Mouse (Mus musculus) hindbrain, embryonic 14.5 days (tissue): ENCODE measurements at regions not wholly inside any gene's neighbourhood (a gene's known extent, or its start where the extent isn't known, plus 50 kb on each side); places are given as distances from the start of the nearest gene placed in this dataset.

ENCODE experiments used
- ATAC-seq: fragments of 200-750 bp; cut with Nextera tagmentation; 2 replicates; pipeline ENCODE4 v1.8.0; 2017; ENCODE audit warnings: moderate number of reproducible peaks, mild to moderate bottlenecking, moderate TSS enrichment, moderate library complexity; ENCODE audit not compliant: low FRiP score
- DNase-seq: peaks from one replicate; pipeline ENCODE4 v3.0.0-alpha.2; 2015; ENCODE audit warnings: low spot score
- H3K27ac ChIP-seq: fragments of 300-500 bp; sonication (generic); 2 replicates; pipeline ENCODE4 v1.5.1; 2014; ENCODE audit warnings: mild to moderate bottlenecking, moderate library complexity
- H3K27me3 ChIP-seq: fragments of 300-500 bp; sonication (generic); 2 replicates; pipeline ENCODE4 v1.6.1; 2014; ENCODE audit warnings: mild to moderate bottlenecking, low read length, mixed read lengths; ENCODE audit not compliant: control insufficient read depth, insufficient read depth
- H3K36me3 ChIP-seq: fragments of 300-500 bp; sonication (generic); replicated peaks from 2 replicates; pipeline ENCODE4 v1.6.1; 2014; ENCODE audit not compliant: control insufficient read depth, insufficient read depth
- H3K4me1 ChIP-seq: fragments of 300-500 bp; sonication (generic); replicated peaks from 2 replicates; pipeline ENCODE4 v1.6.1; 2014; ENCODE audit warnings: antibody characterized with exemption, low read length, mixed read lengths; ENCODE audit not compliant: control insufficient read depth, insufficient read depth
- H3K4me2 ChIP-seq: fragments of 300-500 bp; sonication (generic); replicated peaks from 2 replicates; pipeline ENCODE4 v1.6.1; 2014; ENCODE audit warnings: mild to moderate bottlenecking, moderate library complexity
- H3K4me3 ChIP-seq: fragments of 300-500 bp; sonication (generic); replicated peaks from 2 replicates; pipeline ENCODE4 v1.5.1; 2014; ENCODE audit warnings: mild to moderate bottlenecking, low read length
- H3K9ac ChIP-seq: fragments of 300-500 bp; sonication (generic); 2 replicates; pipeline ENCODE4 v1.6.1; 2014
- H3K9me3 ChIP-seq: fragments of 300-500 bp; sonication (generic); 2 replicates; pipeline ENCODE4 v1.6.1; 2016; ENCODE audit warnings: low read length; ENCODE audit not compliant: control insufficient read depth
- WGBS: fragments of 180-500 bp; shearing (Covaris S2); extraction: QIAGEN DNeasy Blood & Tissue Kit; methylation state at CpG from one replicate; pipeline ENCODE4 v1.1.7; 2014; 5-methylcytosine and 5-hydroxymethylcytosine counted together

- H3K9ac ChIP-seq: no peak overlapping the region
- H3K27me3 ChIP-seq: no peaks in the 10 kb centered on the region
- H3K9me3 ChIP-seq: no peaks in the 10 kb centered on the region
- no peaks in the 10 kb centered on the region for H3K4me1 ChIP-seq
- no peak overlapping the region for H3K4me3 ChIP-seq
- ATAC-seq: no peak
- WGBS: 92% methylated on average over 1 of the region's 1 CpGs
- H3K4me2 ChIP-seq: no peak overlapping the region
- no peak for DNase-seq
- H3K36me3 ChIP-seq: no peaks in the 10 kb centered on the region
- H3K27ac ChIP-seq: no peak overlapping the region
Measured at GRCm38 (mm10) chr14:80374290-80374689, 390.4 kb downstream of the Olfm4 start.

GRCm38 (mm10) chr14:80377064-80377463, 393.2 kb downstream of the Olfm4 start:
- Histone ChIP-seq H3K27ac (no peak overlapping the region), H3K4me2 (no peak overlapping the region), H3K27me3 (no peaks in the 10 kb centered on the region), H3K9ac (no peak overlapping the region), H3K4me1 (no peaks in the 10 kb centered on the region), H3K36me3 (no peaks in the 10 kb centered on the region), H3K4me3 (no peak overlapping the region), H3K9me3 (no peaks in the 10 kb centered on the region)
- WGBS: 83% methylated on average over 1 of the region's 1 CpGs
- no peak for DNase-seq
- no peak for ATAC-seq

DNA sequence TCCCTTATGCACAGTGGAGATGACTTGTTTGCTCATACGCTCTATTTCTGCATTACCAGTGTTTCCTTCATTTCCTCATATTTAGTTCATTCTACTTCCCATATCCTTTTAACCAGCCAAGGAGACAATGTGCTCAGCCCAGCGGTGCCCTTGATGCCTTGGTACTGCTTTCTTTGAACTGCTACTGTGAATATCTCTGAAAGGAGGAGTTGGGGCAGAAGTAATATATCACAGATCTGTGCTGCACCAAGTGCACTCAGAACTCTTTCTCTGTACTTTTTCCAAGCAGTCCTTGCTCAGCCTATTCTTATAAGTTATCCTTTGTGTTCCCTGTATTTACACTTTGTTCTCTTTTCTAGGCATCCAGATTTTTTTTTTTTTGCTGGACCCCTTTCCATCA, 407.5 kb downstream of the Olfm4 start:
- no peaks in the 10 kb centered on the region for H3K36me3 ChIP-seq
- H3K4me3 ChIP-seq: no peak overlapping the region
- no peak overlapping the region for H3K4me2 ChIP-seq
- no peaks in the 10 kb centered on the region for H3K4me1 ChIP-seq
- no peak for DNase-seq
- 44% methylated on average over 2 of the region's 2 CpGs for WGBS
- H3K9me3 ChIP-seq: no peaks in the 10 kb centered on the region
- no peak for ATAC-seq
- no peak overlapping the region for H3K9ac ChIP-seq
- no peak overlapping the region for H3K27ac ChIP-seq
- no peaks in the 10 kb centered on the region for H3K27me3 ChIP-seq

DNA sequence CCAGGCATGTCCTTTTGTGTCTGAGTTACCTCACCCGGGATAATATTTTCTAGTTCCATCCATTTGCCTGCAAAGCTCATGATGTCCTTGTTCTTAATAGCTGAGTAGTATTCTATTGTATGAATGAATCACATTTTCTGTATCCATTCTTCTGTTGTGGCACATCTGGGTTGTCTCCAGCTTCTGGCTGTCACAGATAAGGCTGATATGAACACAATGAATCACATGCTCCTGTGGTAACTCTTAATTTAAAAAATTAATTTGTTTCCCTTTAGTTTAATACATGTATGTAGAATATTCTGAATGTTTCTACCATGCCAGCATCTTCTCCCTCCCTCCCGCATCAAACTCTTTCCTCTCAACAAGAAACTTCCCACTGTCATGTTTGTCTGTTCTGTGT, 424.4 kb downstream of the Olfm4 start:
- ATAC-seq (no peak), DNase-seq (no peak)
- 91% methylated on average over 2 of the region's 2 CpGs for WGBS
- Histone ChIP-seq H3K4me1 (no peaks in the 10 kb centered on the region), H3K9ac (no peak overlapping the region), H3K4me3 (no peak overlapping the region), H3K36me3 (no peaks in the 10 kb centered on the region), H3K4me2 (no peak overlapping the region), H3K9me3 (no peaks in the 10 kb centered on the region), H3K27ac (no peak overlapping the region), H3K27me3 (no peaks in the 10 kb centered on the region)

- no peak overlapping the region for H3K4me3 ChIP-seq
- H3K9ac ChIP-seq: no peak overlapping the region
- DNase-seq (no peak), ATAC-seq (no peak)
- no peak overlapping the region for H3K4me2 ChIP-seq
- H3K4me1 ChIP-seq: no peaks in the 10 kb centered on the region
- no peak overlapping the region for H3K27ac ChIP-seq
- H3K9me3 ChIP-seq: no peaks in the 10 kb centered on the region
- WGBS: 83% methylated on average over 3 of the region's 3 CpGs
- H3K27me3 ChIP-seq: no peaks in the 10 kb centered on the region
- no peaks in the 10 kb centered on the region for H3K36me3 ChIP-seq
Measured at GRCm38 (mm10) chr14:80418810-80419325, 435.0 kb downstream of the Olfm4 start.

DNA sequence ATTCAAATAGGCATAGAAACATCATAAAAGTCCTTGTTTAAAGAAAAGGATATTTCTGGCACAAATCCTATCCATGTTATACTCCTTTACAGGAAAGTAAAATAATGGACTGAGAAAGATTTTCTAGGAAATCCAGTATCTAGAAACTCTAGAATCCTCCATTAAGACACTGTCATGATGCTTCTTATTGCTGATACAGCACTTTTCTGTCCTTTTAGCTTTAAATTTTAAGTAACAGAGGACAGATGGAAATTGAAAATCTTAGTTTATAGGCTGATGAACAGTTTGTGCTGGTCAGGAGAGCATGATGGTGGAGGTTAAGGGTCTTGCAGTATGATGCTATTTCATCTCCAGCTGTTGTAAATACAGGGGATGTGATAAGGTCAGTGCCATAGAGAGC, 459.9 kb downstream of the Olfm4 start:
- ATAC-seq (no peak), DNase-seq (no peak)
- Histone ChIP-seq H3K9me3 (no peaks in the 10 kb centered on the region), H3K36me3 (no peaks in the 10 kb centered on the region), H3K4me3 (no peak overlapping the region), H3K4me2 (no peak overlapping the region), H3K9ac (no peak overlapping the region), H3K4me1 (no peaks in the 10 kb centered on the region), H3K27me3 (no peaks in the 10 kb centered on the region), H3K27ac (no peak overlapping the region)

DNA sequence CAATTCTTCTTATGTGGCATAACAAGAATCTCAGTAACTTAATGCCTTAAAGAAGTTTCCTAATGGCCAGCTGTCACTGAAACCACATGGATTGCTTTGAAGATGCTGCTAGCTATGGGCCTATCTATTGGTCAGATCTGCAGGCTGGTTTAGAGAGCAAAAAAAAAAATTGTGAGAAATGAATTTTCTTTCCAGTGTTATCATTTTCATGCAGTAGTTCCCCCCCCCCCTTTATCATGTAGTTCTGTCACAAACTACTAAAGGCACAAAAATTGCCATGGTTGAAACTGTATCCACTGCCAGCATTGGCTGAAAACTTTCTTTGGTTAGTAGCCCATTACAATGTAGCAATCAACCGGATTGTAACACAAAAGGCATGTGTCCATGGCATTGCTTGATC, 487.6 kb downstream of the Olfm4 start:
- WGBS: 43% methylated on average over 1 of the region's 1 CpGs
- Histone ChIP-seq H3K36me3 (no peaks in the 10 kb centered on the region), H3K27me3 (no peaks in the 10 kb centered on the region), H3K27ac (no peak overlapping the region), H3K4me3 (no peak overlapping the region), H3K9ac (no peak overlapping the region), H3K9me3 (no peaks in the 10 kb centered on the region), H3K4me2 (no peak overlapping the region), H3K4me1 (no peaks in the 10 kb centered on the region)
- ATAC-seq: no peak
- DNase-seq: no peak

GRCm38 (mm10) chr14:80479918-80480317, 496.0 kb downstream of the Olfm4 start:
- no peak for ATAC-seq
- H3K27ac ChIP-seq: no peak overlapping the region
- DNase-seq: no peak
- no peaks in the 10 kb centered on the region for H3K9me3 ChIP-seq
- H3K36me3 ChIP-seq: no peaks in the 10 kb centered on the region
- H3K4me3 ChIP-seq: no peak overlapping the region
- no peaks in the 10 kb centered on the region for H3K27me3 ChIP-seq
- no peaks in the 10 kb centered on the region for H3K4me1 ChIP-seq
- H3K9ac ChIP-seq: no peak overlapping the region
- no peak overlapping the region for H3K4me2 ChIP-seq

DNA sequence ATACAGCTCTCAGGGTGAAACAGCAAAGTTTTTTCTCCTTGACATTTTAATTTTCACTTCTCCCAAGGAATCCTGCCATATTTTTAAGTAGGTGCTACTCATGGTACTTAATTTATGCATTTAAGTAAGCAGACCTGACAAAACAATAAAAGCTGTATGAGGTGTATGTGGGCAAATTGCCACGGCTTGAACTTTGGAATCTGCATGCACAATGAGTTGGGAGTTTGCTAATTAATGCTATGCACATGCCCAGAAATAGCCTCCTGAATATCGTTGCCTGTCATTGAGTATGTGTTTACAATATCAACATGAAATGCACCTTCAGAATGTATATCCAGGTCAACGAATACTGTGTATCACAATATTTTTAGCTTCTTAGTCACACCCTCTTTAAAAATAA, 498.9 kb downstream of the Olfm4 start:
- 67% methylated on average over 3 of the region's 3 CpGs for WGBS

DNA sequence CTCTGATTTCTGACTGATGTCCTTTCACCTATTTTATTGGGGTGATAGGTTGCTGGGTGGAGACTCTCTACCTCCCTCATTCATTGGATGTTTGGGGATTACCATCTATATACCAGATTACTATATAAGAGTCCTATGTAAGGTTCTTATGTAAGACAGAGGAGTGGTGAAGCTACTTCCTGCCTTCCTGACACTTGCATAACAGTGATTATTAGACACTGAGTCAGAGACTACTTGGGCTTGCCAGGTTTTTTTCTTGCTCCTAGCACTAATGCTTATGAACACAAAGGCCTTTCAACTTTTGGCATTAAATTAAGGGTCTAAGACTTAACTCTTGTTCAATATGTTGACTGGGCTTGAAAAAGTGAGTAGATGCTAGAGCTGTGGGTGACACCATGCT, 500.4 kb downstream of the Olfm4 start:
- H3K27ac ChIP-seq: no peak overlapping the region
- ATAC-seq (no peak), DNase-seq (no peak)
- no peaks in the 10 kb centered on the region for H3K36me3 ChIP-seq
- no peaks in the 10 kb centered on the region for H3K9me3 ChIP-seq
- no peak overlapping the region for H3K9ac ChIP-seq
- H3K4me1 ChIP-seq: 0 out of 2 replicates have a peak, but pooled peaks cover 3% of the 10 kb centered on the region
- H3K4me3 ChIP-seq: no peak overlapping the region
- no peak overlapping the region for H3K4me2 ChIP-seq
- H3K27me3 ChIP-seq: no peaks in the 10 kb centered on the region

More for the DNA sequence above, 498.9 kb downstream of the Olfm4 start:
- Histone ChIP-seq H3K27me3 (no peaks in the 10 kb centered on the region), H3K36me3 (no peaks in the 10 kb centered on the region), H3K4me3 (no peak overlapping the region), H3K9me3 (no peaks in the 10 kb centered on the region), H3K4me1 (0 out of 2 replicates have a peak, but pooled peaks cover 3% of the 10 kb centered on the region), H3K9ac (no peak overlapping the region), H3K27ac (no peak overlapping the region), H3K4me2 (no peak overlapping the region)
- no peak for ATAC-seq
- DNase-seq: no peak
